Mouse (Mus musculus): ENCODE results near the gene Dennd2d.

The Dennd2d gene

GRCm38 (mm10) chr3:106482281-106483081 is at the start of gene Dennd2d:
Gene Dennd2d, plus strand, starts transcription at chr3:106482405.
- DNase-seq: peak; percentile 72

DNA sequence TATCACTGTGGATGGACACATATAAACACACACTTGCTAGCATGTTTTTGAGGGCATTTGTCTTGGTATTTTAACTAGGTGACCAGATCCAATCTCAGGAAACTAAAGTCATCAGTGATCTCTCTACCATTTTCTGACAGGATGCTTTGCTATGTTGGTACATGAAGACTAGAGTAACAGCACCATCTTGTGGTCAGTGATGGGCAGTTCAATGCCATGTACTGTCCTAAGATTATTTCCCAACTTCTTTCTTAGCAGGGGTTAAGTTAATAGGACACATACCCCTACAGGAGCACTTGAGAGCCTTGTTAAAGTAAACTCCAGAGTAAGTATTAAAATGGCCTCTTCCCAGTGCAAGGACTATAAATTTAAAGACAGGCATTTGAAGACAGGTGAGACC is 33.6 kb upstream of the Dennd2d start:
- peak; percentile 37 for DNase-seq

DNA sequence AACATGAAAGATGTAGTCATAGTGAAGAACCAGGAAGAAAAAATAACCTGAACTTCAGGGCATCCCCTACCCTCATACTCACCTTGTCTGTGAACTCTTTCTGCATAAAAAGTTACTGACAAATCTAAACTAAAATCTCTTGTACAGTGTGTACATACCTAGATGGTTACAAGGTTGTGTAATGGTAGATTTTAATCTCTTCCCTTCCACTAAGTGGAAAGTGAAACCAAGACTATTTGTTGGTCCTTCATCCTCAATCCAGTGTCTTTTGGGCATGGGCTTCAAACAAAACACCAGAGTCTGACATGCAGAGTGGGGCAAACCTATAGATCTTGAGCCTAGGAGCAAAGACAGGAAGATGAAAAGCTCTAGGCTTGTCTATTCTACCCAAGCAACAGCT is 33.2 kb upstream of the Dennd2d start:
- DNase-seq: no peak

GRCm38 (mm10) chr3:106449567-106449966 is 32.6 kb upstream of the Dennd2d start:
- DNase-seq: no peak

- DNase-seq: no peak
Measured at GRCm38 (mm10) chr3:106452616-106453015, 29.6 kb upstream of the Dennd2d start.

GRCm38 (mm10) chr3:106457298-106457869 is 24.8 kb upstream of the Dennd2d start:
- DNase-seq: no peak

DNA sequence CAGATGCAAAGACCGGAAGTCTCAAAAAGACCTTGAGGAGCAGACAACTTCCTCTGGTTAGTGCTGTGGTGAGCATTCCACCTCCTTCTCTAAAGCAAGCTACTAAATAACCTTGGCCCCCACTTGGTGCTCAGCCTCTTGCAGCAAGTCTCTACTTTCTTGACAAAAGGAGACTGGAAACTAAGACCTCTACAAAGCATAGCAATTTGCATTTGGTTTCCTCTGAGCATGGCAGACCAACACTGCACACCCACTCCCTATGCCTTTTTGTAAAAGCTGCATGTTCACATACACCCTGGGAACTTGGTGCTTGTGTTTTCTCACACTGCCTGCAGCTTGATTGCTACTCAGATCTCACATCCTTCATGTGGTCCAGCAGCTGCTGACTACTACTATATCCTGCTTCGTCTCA is 20.1 kb upstream of the Dennd2d start:
- DNase-seq: no peak

DNA sequence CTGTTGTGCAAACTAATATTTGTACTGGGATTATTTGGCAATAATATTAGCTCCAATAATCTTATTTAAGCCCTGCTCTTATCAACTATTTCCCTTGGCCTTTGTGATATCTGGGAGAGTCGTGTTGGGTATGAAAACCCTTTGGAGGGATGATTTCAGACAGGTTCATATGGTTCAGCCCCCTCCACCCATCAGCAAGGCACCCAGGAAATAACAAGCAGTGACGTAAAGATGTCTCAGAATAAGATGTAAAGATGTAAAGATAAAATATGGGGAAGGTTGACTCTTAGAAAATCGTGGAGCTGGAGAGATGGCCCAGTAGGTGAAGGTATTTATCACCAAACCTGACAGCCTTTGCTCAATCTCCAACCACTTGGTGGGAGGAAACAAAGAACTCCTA is 19.7 kb upstream of the Dennd2d start:
- no peak for DNase-seq

GRCm38 (mm10) chr3:106464750-106465149 is 17.5 kb upstream of the Dennd2d start:
- no peak for DNase-seq

DNA sequence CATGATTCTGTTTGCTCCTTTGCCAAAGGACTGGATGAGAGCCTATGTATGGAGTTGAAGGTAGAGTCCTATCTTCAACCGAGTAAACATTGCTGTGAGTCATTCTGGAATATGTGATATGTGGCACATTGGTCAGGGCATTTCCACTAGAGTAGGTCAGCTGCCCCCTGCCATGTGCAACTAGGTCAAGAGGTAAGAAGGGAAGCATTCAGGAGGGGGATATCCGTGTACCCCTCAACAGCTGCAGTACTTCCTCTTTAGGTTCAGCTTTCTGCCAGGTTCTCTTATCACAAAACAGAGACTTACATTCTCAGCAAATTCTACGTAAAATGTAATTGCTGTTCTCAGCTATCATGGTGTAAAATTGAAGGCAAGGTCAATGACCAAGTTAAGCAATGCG is 8.0 kb upstream of the Dennd2d start:
- no peak for DNase-seq

DNA sequence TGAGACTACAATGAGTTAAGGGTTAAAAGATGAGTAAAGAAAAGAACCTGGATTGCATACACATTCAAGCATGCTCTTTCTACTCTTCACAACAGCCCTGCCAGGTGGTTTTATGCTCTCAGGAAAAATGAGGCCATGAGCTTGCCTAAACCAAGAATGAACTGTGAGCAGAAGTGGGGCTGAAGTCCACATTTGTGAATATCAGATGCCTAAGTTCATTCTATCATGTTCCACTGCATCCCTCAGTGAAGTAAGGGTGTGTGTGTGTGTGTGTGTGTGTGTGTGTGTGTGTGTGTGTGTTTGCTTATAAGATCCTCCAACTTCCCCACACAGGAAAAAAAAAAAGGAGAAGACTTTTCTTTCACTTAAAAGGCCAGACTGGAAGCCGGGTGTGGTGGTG is 5.3 kb upstream of the Dennd2d start:
- DNase-seq: no peak

DNA sequence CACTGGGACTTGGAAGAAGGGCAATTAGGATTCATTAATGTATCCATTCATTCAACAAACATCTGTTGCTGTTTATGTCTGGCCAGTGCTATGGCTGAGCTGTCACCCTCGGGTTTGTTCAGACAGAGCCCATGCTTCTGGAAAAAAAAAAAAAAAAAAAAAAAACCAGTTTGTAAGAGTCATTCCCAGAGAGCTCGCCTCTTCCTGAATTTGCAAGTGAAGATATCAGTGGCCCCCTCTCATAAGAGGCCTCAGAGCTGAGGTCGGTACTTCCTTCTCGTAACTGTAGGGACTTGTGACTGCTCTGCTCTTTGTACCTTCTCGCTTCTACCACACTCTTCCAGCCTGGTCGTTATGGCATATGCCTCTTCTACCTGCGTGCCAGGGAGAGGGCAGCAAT is 1.1 kb downstream of the Dennd2d start:
- no peak for DNase-seq

- no peak for DNase-seq
Measured at GRCm38 (mm10) chr3:106483796-106484405, 1.7 kb downstream of the Dennd2d start.

DNA sequence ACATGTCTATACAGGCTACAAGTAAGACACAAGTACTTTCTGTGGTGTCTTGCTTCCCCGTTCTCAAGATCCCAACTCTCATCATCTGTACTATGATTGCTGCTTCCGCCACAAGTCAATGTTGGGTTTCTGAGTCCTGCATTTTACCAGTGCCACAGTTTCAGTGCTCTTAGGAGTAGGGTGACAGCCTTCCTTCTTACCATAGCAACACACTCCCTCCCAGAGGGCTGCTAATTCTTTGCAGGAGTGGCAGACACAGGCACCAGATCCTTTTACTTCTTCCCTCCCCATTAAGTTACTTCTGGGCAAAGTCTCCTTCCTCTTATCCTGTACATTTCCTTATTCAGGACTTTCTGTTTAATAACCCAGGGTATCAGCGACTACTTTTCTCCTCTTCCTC is 2.7 kb downstream of the Dennd2d start:
- DNase-seq: no peak

GRCm38 (mm10) chr3:106485810-106486209 is 3.6 kb downstream of the Dennd2d start:
- DNase-seq: no peak

GRCm38 (mm10) chr3:106487551-106487950 is 5.3 kb downstream of the Dennd2d start:
- no peak for DNase-seq

- DNase-seq: no peak
Measured at GRCm38 (mm10) chr3:106490239-106490638, 8.0 kb downstream of the Dennd2d start.

- DNase-seq: no peak
Measured at GRCm38 (mm10) chr3:106492723-106493122, 10.5 kb downstream of the Dennd2d start.

- DNase-seq: no peak
Measured at GRCm38 (mm10) chr3:106493202-106493601, 11.0 kb downstream of the Dennd2d start.

- DNase-seq: no peak
Measured at GRCm38 (mm10) chr3:106493882-106494281, 11.7 kb downstream of the Dennd2d start.

DNA sequence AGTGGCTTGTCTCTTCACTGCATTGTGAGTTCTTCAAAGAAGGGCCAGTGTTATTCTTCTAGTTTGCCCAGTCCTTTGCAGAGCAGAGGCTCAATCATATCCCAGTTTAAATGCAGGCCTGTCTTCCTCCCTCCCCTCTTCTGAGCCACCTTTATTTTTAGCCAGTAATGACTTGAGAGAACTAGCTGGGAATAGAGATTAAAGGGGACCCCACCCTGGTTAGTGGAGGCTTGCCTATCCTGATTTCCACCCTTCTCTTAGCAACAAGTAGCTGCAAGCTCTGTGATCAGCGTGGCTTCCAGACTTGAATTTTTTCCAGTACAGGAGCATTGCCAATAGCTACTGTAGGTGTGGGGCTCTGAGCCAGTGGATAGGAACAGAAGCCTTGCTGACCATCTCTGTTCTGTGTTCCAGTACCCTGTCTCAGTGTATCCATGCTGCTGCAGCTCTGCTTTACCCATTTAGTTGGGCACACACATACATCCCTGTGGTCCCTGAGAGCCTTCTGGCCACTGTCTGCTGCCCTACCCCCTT is 12.3 kb downstream of the Dennd2d start:
- no peak for DNase-seq

DNA sequence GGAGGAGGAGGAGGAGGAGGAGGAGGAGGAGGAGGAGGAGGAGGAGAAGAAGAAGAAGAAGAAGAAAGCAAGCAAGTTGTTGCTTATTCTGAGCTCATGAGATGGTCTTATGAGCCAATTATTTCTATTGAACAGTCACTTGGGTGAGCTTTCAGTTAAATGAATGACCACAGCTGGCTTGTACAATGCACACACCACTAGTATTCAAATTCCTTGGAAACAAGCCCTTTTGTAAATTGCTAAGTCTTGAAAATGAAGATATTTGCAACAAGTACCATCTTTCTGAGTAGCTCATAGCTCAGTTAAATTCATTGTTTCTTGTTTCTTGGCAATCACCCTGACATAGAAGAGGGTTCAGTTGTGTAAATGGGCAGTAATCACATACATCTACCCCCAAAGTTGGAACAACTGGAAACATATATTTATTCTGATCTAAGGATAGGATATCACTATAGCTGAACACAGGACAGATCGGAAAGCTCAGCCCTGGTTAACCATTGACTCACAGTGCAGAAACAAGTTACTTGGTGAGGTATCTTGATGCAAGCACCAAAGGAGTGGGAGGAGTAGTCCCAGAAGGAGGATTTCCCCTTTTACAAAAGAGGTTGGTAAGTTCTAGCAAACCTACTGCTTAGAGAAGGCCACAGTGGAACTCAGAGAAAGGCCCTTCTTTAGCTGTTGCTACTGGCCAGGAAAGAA is 13.3 kb downstream of the Dennd2d start:
- DNase-seq: no peak

DNA sequence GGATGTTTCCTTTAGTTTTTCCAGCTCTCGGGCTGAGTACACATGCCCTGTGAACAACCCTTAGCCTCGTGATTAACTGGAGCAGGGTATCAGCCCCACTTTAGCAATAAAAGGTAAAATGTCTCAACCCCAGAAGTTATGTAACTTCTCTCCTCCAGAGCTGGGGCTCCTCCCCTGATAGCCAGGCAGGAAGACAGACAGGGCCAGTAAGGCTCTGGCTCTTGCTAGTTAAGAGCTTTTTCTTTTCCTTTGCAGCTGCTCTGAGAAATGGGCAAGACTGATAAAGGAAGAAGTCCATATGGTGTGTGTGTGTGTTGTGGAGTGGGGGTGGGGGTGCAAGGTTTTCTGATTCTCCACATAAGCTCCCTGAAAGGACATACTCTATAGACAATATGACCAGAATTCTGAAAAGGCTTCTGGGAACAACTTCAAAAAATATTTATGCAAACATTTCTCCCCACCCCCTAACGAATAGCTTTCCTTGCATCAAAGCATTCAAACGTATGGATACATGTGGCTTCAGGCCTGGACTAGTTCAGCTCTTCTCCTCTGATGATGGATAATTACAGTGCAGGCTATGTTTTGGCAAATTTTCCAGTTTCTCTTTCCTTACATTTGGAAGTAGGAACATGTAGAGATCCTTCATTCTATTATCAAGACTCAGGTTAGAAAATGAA is 14.0 kb downstream of the Dennd2d start:
- no peak for DNase-seq

All from kidney, postnatal 10 days (tissue).